Mouse (Mus musculus) liver, embryonic 14.5 days (tissue): Measurements from ENCODE around the gene Rassf4. TPM values are rescaled to one million over a fixed set of nuclear protein-coding genes. Genes with fewer than 3 reads are reported as not detected.

ENCODE experiments used
- ATAC-seq: fragments of 200-750 bp; cut with Nextera tagmentation; 2 replicates; pipeline ENCODE4 v1.8.0; 2017; ENCODE audit warnings: moderate number of reproducible peaks, mild to moderate bottlenecking, moderate library complexity; ENCODE audit not compliant: insufficient read depth
- DNase-seq, 3 experiments: peaks; one replicate each; pipeline ENCODE4 v3.0.0-alpha.2; 2012 to 2013; ENCODE audit warnings: low read depth in 3 of 3, low spot score in 3 of 3
- H3K27ac ChIP-seq: fragments of 300-500 bp; sonication (generic); 2 replicates; pipeline ENCODE4 v1.5.1; 2014; ENCODE audit warnings: moderate library complexity, mild to moderate bottlenecking, control low read depth, inconsistent platforms
- H3K27me3 ChIP-seq: fragments of 300-500 bp; sonication (generic); 2 replicates; pipeline ENCODE4 v1.6.1; 2014; ENCODE audit warnings: mild to moderate bottlenecking, low read length, moderate library complexity; ENCODE audit not compliant: control insufficient read depth, insufficient read depth
- H3K36me3 ChIP-seq: fragments of 300-500 bp; sonication (generic); replicated peaks from 2 replicates; pipeline ENCODE4 v1.6.1; 2014; ENCODE audit warnings: low read depth; ENCODE audit not compliant: control insufficient read depth, insufficient read depth
- H3K4me1 ChIP-seq, 2 experiments: fragments of 200-500 bp in 1 of 2; fragments of 300-500 bp in 1 of 2; sonication (generic) in 1 of 2; replicated peaks; 2 replicates each; pipeline ENCODE4 v1.6.1; 2012 to 2014; ENCODE audit warnings: antibody characterized with exemption in 1 of 2, inconsistent platforms in 1 of 2, low read length in 1 of 2; ENCODE audit not compliant: control insufficient read depth in 2 of 2, insufficient read depth in 2 of 2
- H3K4me2 ChIP-seq: fragments of 300-500 bp; sonication (generic); 2 replicates; pipeline ENCODE4 v1.6.1; 2014; ENCODE audit warnings: low read depth, mild to moderate bottlenecking, control low read depth, moderate library complexity
- H3K4me3 ChIP-seq, 2 experiments: fragments of 200-500 bp in 1 of 2; fragments of 300-500 bp in 1 of 2; sonication (generic) in 1 of 2; 2 replicates each; pipeline ENCODE4 v1.5.1; 2012 to 2014; ENCODE audit warnings: low read depth in 2 of 2, low read length in 2 of 2, mild to moderate bottlenecking in 2 of 2, control low read depth in 1 of 2, inconsistent platforms in 1 of 2, moderate library complexity in 1 of 2; ENCODE audit not compliant: insufficient read depth in 1 of 2
- H3K9ac ChIP-seq: fragments of 300-500 bp; sonication (generic); replicated peaks from 2 replicates; pipeline ENCODE4 v1.6.1; 2014; ENCODE audit warnings: mild to moderate bottlenecking, control low read depth, moderate library complexity
- H3K9me3 ChIP-seq: fragments of 300-500 bp; sonication (generic); 2 replicates; pipeline ENCODE4 v1.6.1; 2016; ENCODE audit warnings: low read length, mixed read lengths; ENCODE audit not compliant: control insufficient read depth
- CTCF ChIP-seq: IDR thresholded peaks from 2 replicates; pipeline ENCODE4 v1.5.1; 2016; ENCODE audit warnings: antibody characterized with exemption, low read depth, control low read depth
- EP300 ChIP-seq: IDR thresholded peaks from 2 replicates; pipeline ENCODE4 v1.6.1; 2016; ENCODE audit warnings: antibody characterized with exemption, low read depth
- WGBS: fragments of 180-500 bp; shearing (Covaris S2); extraction: QIAGEN DNeasy Blood & Tissue Kit; methylation state at CpG from one replicate; pipeline ENCODE4 v1.1.7; 2014; ENCODE audit not compliant: insufficient replicate concordance; 5-methylcytosine and 5-hydroxymethylcytosine counted together
- polyA plus RNA-seq, 2 experiments: library from polyadenylated mRNA; depleted of rRNA in 1 of 2; stranded (reverse) in 1 of 2; unstranded in 1 of 2; fragments of >200 nt; fragmentation: Nextera tagmentation in 1 of 2; extraction: Ambion mirVana in 1 of 2; gene quantifications; 2 replicates each; pipeline versions ENCODE4 v1.2.1 to v1.2.3; 2012 to 2014

The Rassf4 gene
- polyA plus RNA-seq, 2 experiments: 1.9 to 6.7 TPM

- DNase-seq (no peak), ATAC-seq (no peak)
- Histone ChIP-seq H3K36me3 (no peaks in the 10 kb centered on the region), H3K4me3 (no peak overlapping the region), H3K4me1 (peaks cover 0 to 3% of the 10 kb centered on the region in 2 experiments; a peak in 2 of 4 replicates), H3K27me3 (no peaks in the 10 kb centered on the region), H3K4me2 (no peak overlapping the region), H3K27ac (no peak overlapping the region), H3K9ac (no peak overlapping the region), H3K9me3 (no peaks in the 10 kb centered on the region)
- TF ChIP-seq CTCF: no peak
- no peak for TF ChIP-seq EP300
- 39% methylated on average over 7 of the region's 7 CpGs for WGBS
Observed at GRCm38 (mm10) chr6:116649811-116650210, 23.9 kb downstream of the Rassf4 start.

GRCm38 (mm10) chr6:116647763-116648162, 26.0 kb downstream of the Rassf4 start:
- H3K9ac ChIP-seq: no peak overlapping the region
- H3K36me3 ChIP-seq: no peaks in the 10 kb centered on the region
- H3K27ac ChIP-seq: no peak overlapping the region
- peaks cover 0 to 3% of the 10 kb centered on the region in 2 experiments; a peak in 2 of 4 replicates for H3K4me1 ChIP-seq
- H3K27me3 ChIP-seq: no peaks in the 10 kb centered on the region
- no peak overlapping the region for H3K4me3 ChIP-seq
- ATAC-seq (no peak; the same call in 1 of the 2 replicates), DNase-seq (no peak)
- no peaks in the 10 kb centered on the region for H3K9me3 ChIP-seq
- no peak overlapping the region for H3K4me2 ChIP-seq
- TF ChIP-seq CTCF: no peak
- no peak for TF ChIP-seq EP300
- 63% methylated on average over 12 of the region's 12 CpGs for WGBS

GRCm38 (mm10) chr6:116644335-116644734, 29.4 kb downstream of the Rassf4 start:
- Histone ChIP-seq H3K4me2 (no peak overlapping the region), H3K27ac (no peak overlapping the region), H3K36me3 (no peaks in the 10 kb centered on the region), H3K27me3 (no peaks in the 10 kb centered on the region), H3K4me3 (no peak overlapping the region), H3K9me3 (no peaks in the 10 kb centered on the region), H3K9ac (no peak overlapping the region), H3K4me1 (peaks cover 0 to 4% of the 10 kb centered on the region in 2 experiments; a peak in 2 of 4 replicates)
- no peak for TF ChIP-seq EP300
- WGBS: 35% methylated on average over 3 of the region's 3 CpGs
- DNase-seq (no peak), ATAC-seq (no peak)

GRCm38 (mm10) chr6:116643881-116644280, 29.9 kb downstream of the Rassf4 start:
- Histone ChIP-seq H3K9ac (no peak overlapping the region), H3K27ac (no peak overlapping the region), H3K4me1 (peaks cover 0 to 7% of the 10 kb centered on the region in 2 experiments; a peak in 2 of 4 replicates), H3K27me3 (no peaks in the 10 kb centered on the region), H3K4me2 (no peak overlapping the region), H3K36me3 (no peaks in the 10 kb centered on the region), H3K4me3 (no peak overlapping the region), H3K9me3 (no peaks in the 10 kb centered on the region)
- no peak for DNase-seq
- TF ChIP-seq CTCF: no peak
- TF ChIP-seq EP300: no peak
- no peak for ATAC-seq
- WGBS: 42% methylated on average over 4 of the region's 4 CpGs

- 73% methylated on average over 11 of the region's 11 CpGs for WGBS
- Histone ChIP-seq H3K36me3 (no peaks in the 10 kb centered on the region), H3K9me3 (no peaks in the 10 kb centered on the region)
Observed at GRCm38 (mm10) chr6:116642942-116643341, 30.8 kb downstream of the Rassf4 start.

More at GRCm38 (mm10) chr6:116642942-116643341, 30.8 kb downstream of the Rassf4 start:
- peaks cover 0 to 9% of the 10 kb centered on the region in 2 experiments; a peak in 2 of 4 replicates for H3K4me1 ChIP-seq
- no peak overlapping the region for H3K4me3 ChIP-seq
- ATAC-seq (no peak), DNase-seq (no peak)
- H3K27ac ChIP-seq: no peak overlapping the region
- H3K27me3 ChIP-seq: no peaks in the 10 kb centered on the region
- no peak overlapping the region for H3K4me2 ChIP-seq
- no peak for TF ChIP-seq EP300
- no peak for TF ChIP-seq CTCF
- no peak overlapping the region for H3K9ac ChIP-seq
